Mouse (Mus musculus): Measurements from ENCODE around the gene Lin7a. TPM values are rescaled to one million over a fixed set of nuclear protein-coding genes. Genes with fewer than 3 reads are reported as not detected.
"Not testable (repeated sequence)": the region's sequence is repeated elsewhere in the genome, so short reads cannot be mapped to it uniquely, and the experiment has no call there.

The Lin7a gene
- polyA plus RNA-seq, 1 experiment: not detected

DNA sequence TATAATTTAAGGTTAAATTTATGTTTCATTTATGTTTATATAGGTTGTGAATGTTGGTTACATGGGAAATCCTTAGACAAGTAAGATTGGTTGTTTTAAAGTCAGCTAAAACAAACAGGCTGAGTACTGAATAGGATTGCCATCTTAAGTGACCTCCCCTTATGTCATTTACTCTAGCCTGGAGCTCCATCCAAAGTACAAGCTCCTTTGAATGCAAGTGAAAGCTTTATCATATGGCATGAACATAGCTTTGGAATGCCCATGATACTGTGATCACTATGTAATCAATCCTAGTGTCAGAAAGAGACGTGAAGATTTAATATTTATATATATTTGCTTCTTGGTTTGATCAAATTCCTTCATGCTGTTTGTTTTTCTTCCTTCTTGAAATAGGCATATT is 31.0 kb upstream of the Lin7a start:
- no peak for TF ChIP-seq POLR2A (IDR thresholded peaks at IDR 0.05; ENCODE audit: insufficient read depth, low read depth, low read length)
- no peak for TF ChIP-seq CTCF (IDR thresholded peaks at IDR 0.05; ENCODE audit: insufficient read depth, low read depth, low read length)
- Histone ChIP-seq H3K4me3 (ENCODE audit: insufficient read depth, low read depth, low read length) (no peak overlapping the region), H3K27ac (ENCODE audit: insufficient read depth, low read depth, low read length) (no peak overlapping the region), H3K4me1 (ENCODE audit: control insufficient read depth, insufficient read depth, low read length) (no peaks in the 10 kb centered on the region)
- 94% methylated on average over 1 of the region's 1 CpGs for WGBS

- WGBS: 94% methylated on average over 3 of the region's 3 CpGs
- TF ChIP-seq POLR2A (IDR thresholded peaks at IDR 0.05; ENCODE audit: insufficient read depth, low read depth, low read length): no peak
- TF ChIP-seq CTCF (IDR thresholded peaks at IDR 0.05; ENCODE audit: insufficient read depth, low read depth, low read length): no peak
- Histone ChIP-seq H3K27ac (ENCODE audit: insufficient read depth, low read depth, low read length) (no peak overlapping the region), H3K4me1 (ENCODE audit: control insufficient read depth, insufficient read depth, low read length) (no peaks in the 10 kb centered on the region), H3K4me3 (ENCODE audit: insufficient read depth, low read depth, low read length) (no peak overlapping the region)
These were observed 30.5 kb upstream of the Lin7a start for GRCm38 (mm10) chr10:107240986-107241385.

GRCm38 (mm10) chr10:107241406-107241805 is 30.1 kb upstream of the Lin7a start:
- Histone ChIP-seq H3K4me1 (ENCODE audit: control insufficient read depth, insufficient read depth, low read length) (no peaks in the 10 kb centered on the region), H3K27ac (ENCODE audit: insufficient read depth, low read depth, low read length) (no peak overlapping the region), H3K4me3 (ENCODE audit: insufficient read depth, low read depth, low read length) (no peak overlapping the region)
- TF ChIP-seq CTCF (IDR thresholded peaks at IDR 0.05; ENCODE audit: insufficient read depth, low read depth, low read length): no peak
- no peak for TF ChIP-seq POLR2A (IDR thresholded peaks at IDR 0.05; ENCODE audit: insufficient read depth, low read depth, low read length)

DNA sequence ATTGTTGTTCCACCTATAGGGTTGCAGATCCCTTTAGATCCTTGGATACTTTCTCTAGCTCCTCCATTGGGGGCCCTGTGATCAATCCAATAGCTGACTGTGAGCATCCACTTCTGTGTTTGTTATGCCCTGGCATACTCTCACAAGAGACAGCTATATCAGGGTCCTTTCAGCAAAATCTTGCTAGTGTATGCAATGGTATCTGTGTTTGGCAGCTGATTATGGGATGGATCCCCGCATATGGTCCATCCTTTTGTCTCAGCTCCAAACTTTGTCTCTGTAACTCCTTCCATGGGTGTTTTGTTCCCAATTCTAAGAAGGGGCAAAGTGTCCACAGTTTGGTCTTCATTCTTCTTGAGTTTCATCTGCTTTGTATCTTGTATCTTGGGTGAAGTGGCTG is 29.5 kb upstream of the Lin7a start:
- H3K27ac ChIP-seq (ENCODE audit: insufficient read depth, low read depth, low read length); H3K4me1 ChIP-seq (ENCODE audit: control insufficient read depth, insufficient read depth, low read length); H3K4me3 ChIP-seq (ENCODE audit: insufficient read depth, low read depth, low read length): not testable (repeated sequence)
- 100% methylated on average over 1 of the region's 1 CpGs for WGBS

GRCm38 (mm10) chr10:107242696-107243400 is 28.6 kb upstream of the Lin7a start:
- TF ChIP-seq POLR2A (IDR thresholded peaks at IDR 0.05; ENCODE audit: insufficient read depth, low read depth, low read length): no peak
- TF ChIP-seq CTCF (IDR thresholded peaks at IDR 0.05; ENCODE audit: insufficient read depth, low read depth, low read length): no peak
- Histone ChIP-seq H3K27ac (ENCODE audit: insufficient read depth, low read depth, low read length) (no peak overlapping the region), H3K4me3 (ENCODE audit: insufficient read depth, low read depth, low read length) (no peak overlapping the region), H3K4me1 (ENCODE audit: control insufficient read depth, insufficient read depth, low read length) (no peaks in the 10 kb centered on the region)
- WGBS: 82% methylated on average over 1 of the region's 1 CpGs

- Histone ChIP-seq H3K4me3 (ENCODE audit: insufficient read depth, low read depth, low read length) (no peak overlapping the region), H3K27ac (ENCODE audit: insufficient read depth, low read depth, low read length) (no peak overlapping the region), H3K4me1 (ENCODE audit: control insufficient read depth, insufficient read depth, low read length) (no peaks in the 10 kb centered on the region)
- TF ChIP-seq POLR2A (IDR thresholded peaks at IDR 0.05; ENCODE audit: insufficient read depth, low read depth, low read length) (no peak), CTCF (IDR thresholded peaks at IDR 0.05; ENCODE audit: insufficient read depth, low read depth, low read length) (no peak)
- 88% methylated on average over 2 of the region's 2 CpGs for WGBS
These were observed 27.3 kb upstream of the Lin7a start for GRCm38 (mm10) chr10:107244211-107244610.

DNA sequence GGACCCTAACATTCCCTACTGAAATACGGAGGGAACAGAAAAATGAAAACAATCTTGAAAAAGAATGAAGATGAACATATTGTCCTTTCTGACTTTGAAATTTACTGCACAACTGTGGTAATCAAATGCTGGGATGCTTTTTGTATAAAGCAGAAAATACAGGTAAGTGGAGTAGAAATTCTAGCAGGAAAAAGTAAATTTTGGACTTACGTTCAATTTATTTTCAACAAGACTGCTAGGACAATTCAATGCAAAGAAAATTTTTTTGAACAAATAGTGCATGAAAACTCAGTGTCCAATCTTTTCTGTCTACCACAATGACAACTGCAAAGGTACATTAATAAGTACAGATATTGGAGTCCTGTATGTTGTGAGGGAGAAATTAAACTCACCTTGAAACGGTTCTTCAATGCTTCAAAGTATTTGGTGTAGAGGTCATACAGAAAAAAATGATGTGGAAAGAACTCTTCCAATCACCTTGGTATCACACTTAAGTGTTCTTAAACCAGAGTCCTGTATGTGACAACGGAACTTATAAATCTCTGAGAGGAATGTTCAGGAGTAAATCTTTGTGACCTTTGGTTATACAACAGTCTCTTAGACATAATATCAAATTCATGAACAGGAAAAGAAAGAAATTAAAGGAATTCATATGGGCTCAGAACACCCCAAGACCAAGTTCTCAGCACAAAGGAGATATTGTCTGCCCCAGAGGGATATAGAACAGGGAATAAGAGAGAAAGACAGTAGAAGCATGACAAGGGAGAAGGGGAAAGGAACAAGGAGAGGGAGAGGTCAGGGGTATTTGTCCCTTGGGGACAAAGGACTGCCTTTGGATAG is 26.6 kb upstream of the Lin7a start:
- no peak overlapping the region for H3K4me3 ChIP-seq (ENCODE audit: insufficient read depth, low read depth, low read length)
- H3K4me1 ChIP-seq (ENCODE audit: control insufficient read depth, insufficient read depth, low read length): no peaks in the 10 kb centered on the region
- TF ChIP-seq POLR2A (IDR thresholded peaks at IDR 0.05; ENCODE audit: insufficient read depth, low read depth, low read length) (no peak), CTCF (IDR thresholded peaks at IDR 0.05; ENCODE audit: insufficient read depth, low read depth, low read length) (no peak)
- 89% methylated on average over 4 of the region's 4 CpGs for WGBS
- H3K27ac ChIP-seq (ENCODE audit: insufficient read depth, low read depth, low read length): no peak overlapping the region

DNA sequence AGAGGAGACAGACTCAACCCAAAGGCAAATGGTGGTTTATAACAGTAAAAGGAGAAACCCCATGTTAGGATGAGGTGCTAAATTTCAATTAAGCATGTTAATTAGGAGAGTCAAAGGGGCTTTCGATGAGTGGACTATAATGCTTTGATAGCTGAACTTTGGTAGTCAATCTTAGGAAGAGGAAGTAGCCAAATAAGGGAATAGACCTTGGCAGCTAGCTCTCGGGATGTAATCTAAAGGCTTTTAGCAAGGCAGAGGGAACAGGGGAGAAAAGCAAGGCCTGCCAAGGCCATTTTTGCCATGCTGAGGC is 26.0 kb upstream of the Lin7a start:
- no peaks in the 10 kb centered on the region for H3K4me1 ChIP-seq (ENCODE audit: control insufficient read depth, insufficient read depth, low read length)
- no peak for TF ChIP-seq CTCF (IDR thresholded peaks at IDR 0.05; ENCODE audit: insufficient read depth, low read depth, low read length)
- no peak for TF ChIP-seq POLR2A (IDR thresholded peaks at IDR 0.05; ENCODE audit: insufficient read depth, low read depth, low read length)
- WGBS: 47% methylated on average over 2 of the region's 2 CpGs
- H3K27ac ChIP-seq (ENCODE audit: insufficient read depth, low read depth, low read length): no peak overlapping the region
- H3K4me3 ChIP-seq (ENCODE audit: insufficient read depth, low read depth, low read length): no peak overlapping the region

DNA sequence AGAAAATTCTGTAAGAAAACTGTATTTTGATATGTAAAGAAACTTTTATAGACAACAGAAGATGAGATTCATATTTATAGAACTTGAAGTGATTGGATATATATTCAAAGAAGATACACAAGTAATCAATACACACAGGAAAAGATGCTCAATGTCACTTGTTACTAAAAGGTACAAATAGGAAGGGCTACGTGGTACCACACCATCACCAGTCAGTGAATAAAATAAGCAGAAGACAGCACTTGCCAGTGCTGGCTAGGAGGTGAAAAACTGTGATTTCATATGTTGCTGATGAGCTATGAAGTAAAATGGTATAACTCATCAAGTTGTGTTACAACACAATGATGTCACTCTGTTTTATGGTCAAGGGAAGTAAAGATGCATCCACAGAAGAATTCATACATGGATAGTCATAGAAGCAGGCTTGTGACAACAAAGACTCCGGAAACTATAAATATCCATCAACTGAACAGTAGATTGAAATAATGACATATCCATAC is 25.5 kb upstream of the Lin7a start:
- 91% methylated on average over 2 of the region's 2 CpGs for WGBS
- H3K27ac ChIP-seq (ENCODE audit: insufficient read depth, low read depth, low read length): no peak overlapping the region
- no peak overlapping the region for H3K4me3 ChIP-seq (ENCODE audit: insufficient read depth, low read depth, low read length)
- TF ChIP-seq POLR2A (IDR thresholded peaks at IDR 0.05; ENCODE audit: insufficient read depth, low read depth, low read length) (no peak), CTCF (IDR thresholded peaks at IDR 0.05; ENCODE audit: insufficient read depth, low read depth, low read length) (no peak)
- H3K4me1 ChIP-seq (ENCODE audit: control insufficient read depth, insufficient read depth, low read length): no peaks in the 10 kb centered on the region

All from olfactory bulb, adult 2 months (tissue).